Mouse (Mus musculus): ENCODE measurements around the gene Dusp5.

DNA sequence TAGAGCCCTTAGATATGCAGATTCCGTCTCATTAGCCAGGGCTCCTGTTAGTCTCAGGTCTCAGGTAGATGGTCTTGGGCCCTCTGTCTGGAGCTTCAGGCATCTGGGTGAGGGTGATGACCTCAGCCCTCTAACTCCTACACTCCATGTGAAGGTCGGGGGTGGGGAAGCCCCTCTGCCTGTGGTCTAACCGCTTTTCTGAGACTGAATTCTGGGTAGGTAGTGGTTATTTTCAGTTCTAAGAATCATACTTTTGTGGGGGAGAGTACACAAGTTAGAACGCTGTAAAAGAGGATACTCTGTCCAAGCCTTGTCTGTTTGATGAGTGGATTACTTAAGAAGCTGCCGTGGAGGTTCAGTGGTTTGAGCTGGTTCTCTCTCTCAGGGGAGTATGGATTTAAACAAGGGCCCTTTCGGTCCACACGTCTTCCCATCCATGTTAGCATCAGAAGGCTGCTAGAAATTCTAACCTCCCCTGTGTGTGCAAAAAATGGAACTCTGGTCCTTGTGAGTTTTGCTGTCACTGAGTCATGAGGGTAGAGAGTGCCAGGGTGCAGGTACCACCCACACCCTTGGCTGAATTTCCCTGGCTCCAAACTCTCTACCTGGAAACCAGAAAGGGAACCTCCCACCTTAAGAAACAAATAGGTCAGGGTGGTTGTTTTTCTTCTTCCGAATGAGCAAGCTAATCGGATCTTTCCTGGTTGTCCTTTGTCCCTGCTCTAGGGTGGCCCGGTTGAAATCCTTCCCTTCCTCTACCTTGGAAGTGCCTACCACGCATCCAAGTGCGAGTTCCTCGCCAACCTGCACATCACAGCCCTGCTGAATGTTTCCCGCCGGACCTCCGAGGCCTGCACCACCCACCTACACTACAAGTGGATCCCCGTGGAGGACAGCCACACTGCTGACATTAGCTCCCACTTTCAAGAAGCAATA, 8.1 kb downstream of the Dusp5 start:
- TF ChIP-seq POLR2A (IDR thresholded peaks at IDR 0.05; ENCODE audit: borderline replicate concordance, low read depth, low read length) (no peak), CTCF (IDR thresholded peaks at IDR 0.05; ENCODE audit: low read depth, low read length) (no peak)
